Mouse (Mus musculus): ENCODE results near the gene Serpinh1. TPM values are rescaled to one million over a fixed set of nuclear protein-coding genes. Genes with fewer than 3 reads are reported as not detected.

Gene Serpinh1
- polyA plus RNA-seq, 1 experiment from 2014 or later, result 474 TPM

Other genes starting within 250 kb of the Serpinh1 start
- gene Uvrag, start 212.1 kb downstream of the Serpinh1 start, polyA plus RNA-seq (2014; fragmentation: Nextera tagmentation; extraction: Ambion mirVana), result 22.0 and 23.9 TPM in 2 replicates
- 20.3 and 22.5 TPM in 2 replicates for gene Dgat2, start 170.5 kb downstream of the Serpinh1 start, polyA plus RNA-seq (2014; fragmentation: Nextera tagmentation; extraction: Ambion mirVana)
- gene Mogat2, start 114.6 kb downstream of the Serpinh1 start, polyA plus RNA-seq (2014; fragmentation: Nextera tagmentation; extraction: Ambion mirVana), result 7.5 and 8.0 TPM in 2 replicates
- gene Map6, start 85.8 kb downstream of the Serpinh1 start, polyA plus RNA-seq (2014; fragmentation: Nextera tagmentation; extraction: Ambion mirVana), result 4.9 and 6.1 TPM in 2 replicates
- 15.9 and 22.7 TPM in 2 replicates for gene Gdpd5, start 28.2 kb upstream of the Serpinh1 start, polyA plus RNA-seq (2014; fragmentation: Nextera tagmentation; extraction: Ambion mirVana)
- gene Klhl35, start 112.8 kb upstream of the Serpinh1 start, polyA plus RNA-seq (2014; fragmentation: Nextera tagmentation; extraction: Ambion mirVana), result 0.65 and 0.83 TPM in 2 replicates
- 902 and 915 TPM in 2 replicates for gene Rps3, start 130.5 kb upstream of the Serpinh1 start, polyA plus RNA-seq (2014; fragmentation: Nextera tagmentation; extraction: Ambion mirVana)
- gene Arrb1, start 182.2 kb upstream of the Serpinh1 start, polyA plus RNA-seq (2014; fragmentation: Nextera tagmentation; extraction: Ambion mirVana), result 4.0 and 5.4 TPM in 2 replicates